Mouse (Mus musculus): ENCODE measurements around the gene Stk16. TPM values are rescaled to one million over a fixed set of nuclear protein-coding genes. Genes with fewer than 3 reads are reported as not detected.

Stk16 gene
- polyA plus RNA-seq, 1 experiment from 2014 or later, result 120 TPM

GRCm38 (mm10) chr1:75211141-75211708, 587 bp downstream of the Stk16 start:
- peaks cover 55% of the 10 kb centered on the region for H3K4me1 ChIP-seq (ENCODE audit: control insufficient read depth, insufficient read depth, low read length)
- H3K36me3 ChIP-seq (ENCODE audit: control insufficient read depth, insufficient read depth, low read length), result peaks cover 21% of the 10 kb centered on the region
- 0 out of 2 replicates have a peak overlapping the region, but pooled peaks have one; percentile 42 for H3K27ac ChIP-seq (ENCODE audit: low read length)
- peak overlapping the region; percentile 90 for H3K4me3 ChIP-seq (ENCODE audit: low read length)
- H3K9me3 ChIP-seq (ENCODE audit: control insufficient read depth, low read length), result no peaks in the 10 kb centered on the region
- no peak for ATAC-seq
- WGBS, result 10% methylated on average over 17 of the region's 17 CpGs
- peak overlapping the region; percentile 96 for H3K9ac ChIP-seq (ENCODE audit: low read depth, low read length)
- H3K4me2 ChIP-seq (ENCODE audit: low read depth, low read length), result peak overlapping the region; percentile 87
- no peaks in the 10 kb centered on the region for H3K27me3 ChIP-seq (replicated peaks; ENCODE audit: control insufficient read depth, insufficient read depth, low read length)

DNA sequence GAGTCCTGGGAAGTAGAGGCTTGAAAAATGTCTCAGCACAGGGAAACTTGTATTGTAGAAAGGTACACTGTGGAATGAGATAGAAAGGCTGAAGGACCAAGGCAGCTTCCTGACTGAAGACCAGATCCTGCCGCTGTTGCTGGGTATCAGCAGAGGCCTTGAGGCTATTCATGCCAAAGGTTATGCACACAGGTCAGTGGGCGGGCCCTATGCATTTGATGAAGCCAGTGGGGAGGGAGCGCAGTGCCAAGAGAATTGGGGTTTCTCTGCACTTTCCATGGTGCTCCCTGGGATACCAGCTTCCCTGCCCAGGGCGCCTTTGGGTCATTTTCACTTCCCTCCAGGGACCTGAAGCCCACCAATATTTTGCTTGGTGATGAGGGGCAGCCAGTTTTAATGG, 1.9 kb downstream of the Stk16 start:
- H3K9ac ChIP-seq (ENCODE audit: low read depth, low read length), result no peak overlapping the region
- 61% methylated on average over 4 of the region's 4 CpGs for WGBS
- no peaks in the 10 kb centered on the region for H3K27me3 ChIP-seq (replicated peaks; ENCODE audit: control insufficient read depth, insufficient read depth, low read length)
- peaks cover 21% of the 10 kb centered on the region for H3K36me3 ChIP-seq (ENCODE audit: control insufficient read depth, insufficient read depth, low read length)
- no peak overlapping the region for H3K27ac ChIP-seq (ENCODE audit: low read length)
- peaks cover 57% of the 10 kb centered on the region for H3K4me1 ChIP-seq (ENCODE audit: control insufficient read depth, insufficient read depth, low read length)
- H3K9me3 ChIP-seq (ENCODE audit: control insufficient read depth, low read length), result no peaks in the 10 kb centered on the region
- ATAC-seq, result no peak
- no peak overlapping the region for H3K4me3 ChIP-seq (ENCODE audit: low read length)
- 0 out of 2 replicates have a peak overlapping the region, but pooled peaks have one; percentile 8 for H3K4me2 ChIP-seq (ENCODE audit: low read depth, low read length)

DNA sequence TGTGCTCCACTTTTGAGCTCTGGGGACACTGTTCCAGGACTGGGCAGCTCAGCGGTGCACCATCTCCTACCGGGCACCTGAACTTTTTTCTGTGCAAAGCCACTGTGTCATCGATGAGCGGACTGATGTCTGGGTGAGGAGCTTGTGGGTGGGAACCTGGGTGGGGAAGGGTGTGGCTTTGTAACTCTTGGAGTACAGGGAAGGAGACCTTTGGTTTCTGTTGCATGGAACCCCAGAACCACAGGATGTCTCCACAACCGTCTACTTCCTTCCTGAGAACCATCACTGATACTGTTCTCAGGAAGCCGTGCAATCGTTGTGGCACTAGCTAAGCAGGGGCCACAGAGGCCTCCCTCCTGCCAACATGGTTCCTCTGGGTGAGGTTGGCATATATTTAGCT, 2.5 kb downstream of the Stk16 start:
- H3K36me3 ChIP-seq (ENCODE audit: control insufficient read depth, insufficient read depth, low read length), result peaks cover 21% of the 10 kb centered on the region
- no peak overlapping the region for H3K4me3 ChIP-seq (ENCODE audit: low read length)
- H3K4me1 ChIP-seq (ENCODE audit: control insufficient read depth, insufficient read depth, low read length), result peaks cover 60% of the 10 kb centered on the region
- peak overlapping the region; percentile 89; the same call in 1 of the 2 replicates for H3K27ac ChIP-seq (ENCODE audit: low read length)
- WGBS, result 75% methylated on average over 7 of the region's 7 CpGs
- no peaks in the 10 kb centered on the region for H3K9me3 ChIP-seq (ENCODE audit: control insufficient read depth, low read length)
- 0 out of 2 replicates have a peak overlapping the region, but pooled peaks have one; percentile 8 for H3K4me2 ChIP-seq (ENCODE audit: low read depth, low read length)
- H3K9ac ChIP-seq (ENCODE audit: low read depth, low read length), result no peak overlapping the region
- ATAC-seq, result peak; percentile 3; the same call in 1 of the 2 replicates
- H3K27me3 ChIP-seq (replicated peaks; ENCODE audit: control insufficient read depth, insufficient read depth, low read length), result no peaks in the 10 kb centered on the region

DNA sequence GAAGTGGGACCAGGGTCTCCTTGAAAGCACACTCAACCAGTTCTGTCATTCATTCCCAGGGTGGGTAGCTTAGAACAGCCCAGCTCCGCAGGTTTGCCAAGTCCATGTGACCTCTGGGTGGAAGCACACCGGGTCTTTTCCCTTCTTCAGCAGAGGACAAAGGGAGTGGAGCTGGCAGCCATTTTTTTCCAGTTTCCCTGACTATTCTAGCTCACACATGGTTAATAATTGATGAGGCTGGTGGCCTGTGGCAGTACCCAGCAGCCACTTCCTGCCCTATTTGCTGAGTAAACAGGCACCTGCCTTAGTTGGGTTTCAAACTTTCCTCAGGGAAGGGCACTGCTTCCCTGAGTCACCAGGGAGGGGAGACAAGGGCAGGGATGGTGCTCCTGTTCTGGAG, 3.8 kb downstream of the Stk16 start:
- Histone ChIP-seq H3K4me3 (ENCODE audit: low read length) (peak overlapping the region; percentile 13; the same call in 1 of the 2 replicates), H3K9me3 (ENCODE audit: control insufficient read depth, low read length) (no peaks in the 10 kb centered on the region), H3K4me1 (ENCODE audit: control insufficient read depth, insufficient read depth, low read length) (peaks cover 56% of the 10 kb centered on the region), H3K4me2 (ENCODE audit: low read depth, low read length) (peak overlapping the region; percentile 14; the same call in 1 of the 2 replicates), H3K9ac (ENCODE audit: low read depth, low read length) (peak overlapping the region; percentile 34; the same call in 1 of the 2 replicates), H3K27ac (ENCODE audit: low read length) (peak overlapping the region; percentile 89), H3K36me3 (ENCODE audit: control insufficient read depth, insufficient read depth, low read length) (peaks cover 21% of the 10 kb centered on the region), H3K27me3 (replicated peaks; ENCODE audit: control insufficient read depth, insufficient read depth, low read length) (peaks cover 7% of the 10 kb centered on the region; the same call in 1 of the 2 replicates)
- WGBS, result 41% methylated on average over 2 of the region's 2 CpGs
- ATAC-seq, result peak; percentile 62

GRCm38 (mm10) chr1:75214886-75215285, 4.2 kb downstream of the Stk16 start:
- Histone ChIP-seq H3K36me3 (ENCODE audit: control insufficient read depth, insufficient read depth, low read length) (peaks cover 21% of the 10 kb centered on the region), H3K4me3 (ENCODE audit: low read length) (no peak overlapping the region), H3K27ac (ENCODE audit: low read length) (peak overlapping the region; percentile 89), H3K4me1 (ENCODE audit: control insufficient read depth, insufficient read depth, low read length) (peaks cover 57% of the 10 kb centered on the region), H3K27me3 (replicated peaks; ENCODE audit: control insufficient read depth, insufficient read depth, low read length) (peaks cover 11% of the 10 kb centered on the region; the same call in 1 of the 2 replicates), H3K9me3 (ENCODE audit: control insufficient read depth, low read length) (no peaks in the 10 kb centered on the region), H3K4me2 (ENCODE audit: low read depth, low read length) (0 out of 2 replicates have a peak overlapping the region, but pooled peaks have one; percentile 16), H3K9ac (ENCODE audit: low read depth, low read length) (no peak overlapping the region)
- 55% methylated on average over 5 of the region's 5 CpGs for WGBS
- ATAC-seq, result no peak

GRCm38 (mm10) chr1:75215785-75216184, 5.1 kb downstream of the Stk16 start:
- ATAC-seq, result no peak
- H3K36me3 ChIP-seq (ENCODE audit: control insufficient read depth, insufficient read depth, low read length), result peaks cover 21% of the 10 kb centered on the region
- H3K9me3 ChIP-seq (ENCODE audit: control insufficient read depth, low read length), result no peaks in the 10 kb centered on the region
- no peak overlapping the region for H3K27ac ChIP-seq (ENCODE audit: low read length)
- H3K4me2 ChIP-seq (ENCODE audit: low read depth, low read length), result no peak overlapping the region
- no peak overlapping the region for H3K9ac ChIP-seq (ENCODE audit: low read depth, low read length)
- H3K4me3 ChIP-seq (ENCODE audit: low read length), result no peak overlapping the region
- 92% methylated on average over 9 of the region's 9 CpGs for WGBS
- peaks cover 19% of the 10 kb centered on the region; the same call in 1 of the 2 replicates for H3K27me3 ChIP-seq (replicated peaks; ENCODE audit: control insufficient read depth, insufficient read depth, low read length)
- peaks cover 53% of the 10 kb centered on the region for H3K4me1 ChIP-seq (ENCODE audit: control insufficient read depth, insufficient read depth, low read length)

DNA sequence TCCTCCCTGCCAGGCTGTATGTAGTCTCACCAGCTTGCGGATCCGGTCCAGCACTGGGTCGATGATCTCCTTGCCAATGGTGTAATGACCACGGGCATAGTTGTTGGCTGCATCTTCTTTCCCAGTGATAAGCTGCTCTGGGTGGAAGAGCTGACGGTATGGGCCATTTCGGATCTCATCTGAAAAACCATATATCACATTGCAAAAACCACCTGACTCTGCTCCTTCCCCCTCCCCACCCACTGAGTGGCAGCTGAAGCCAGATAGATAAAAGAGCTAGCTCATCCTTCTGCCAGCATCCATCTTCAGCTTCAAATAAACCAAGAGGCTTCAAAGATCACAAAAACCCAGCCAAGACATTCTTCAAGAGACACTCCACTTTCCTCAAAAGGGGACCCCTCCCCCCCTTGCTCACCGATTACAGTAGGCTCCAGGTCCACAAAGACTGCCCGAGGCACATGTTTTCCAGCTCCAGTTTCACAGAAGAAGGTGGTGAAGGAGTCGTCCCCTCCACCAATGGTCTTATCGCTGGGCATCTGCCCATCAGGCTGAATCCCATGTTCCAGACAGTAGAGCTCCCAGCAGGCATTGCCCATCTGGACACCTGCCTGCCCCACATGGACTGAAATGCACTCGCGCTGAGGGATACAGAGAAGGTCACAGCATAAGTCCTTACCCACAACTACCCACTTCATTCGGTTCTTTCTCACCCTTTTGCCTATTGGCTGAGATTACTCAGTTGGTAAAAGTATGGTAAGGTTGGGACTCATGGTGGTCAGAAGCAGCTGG, 6.4 kb downstream of the Stk16 start:
- no peak for ATAC-seq
- peaks cover 46% of the 10 kb centered on the region for H3K4me1 ChIP-seq (ENCODE audit: control insufficient read depth, insufficient read depth, low read length)

DNA sequence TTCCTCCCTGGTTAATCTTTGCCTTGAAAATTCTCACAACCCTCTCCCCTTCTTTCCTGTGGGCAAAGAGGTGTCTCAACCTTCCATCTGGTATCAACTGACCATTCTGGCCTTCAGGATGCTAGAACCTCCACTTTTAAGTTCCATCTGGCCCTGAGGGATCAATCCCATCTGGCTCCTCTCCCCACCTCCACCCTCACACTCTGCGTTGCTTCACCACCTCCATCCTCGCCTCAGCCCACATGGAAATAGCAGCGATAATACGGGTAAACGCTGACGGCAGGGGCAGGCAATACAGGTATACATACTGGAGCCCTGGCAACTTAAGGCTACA, 7.2 kb downstream of the Stk16 start:
- Histone ChIP-seq H3K36me3 (ENCODE audit: control insufficient read depth, insufficient read depth, low read length) (peaks cover 17% of the 10 kb centered on the region; the same call in 1 of the 2 replicates), H3K9me3 (ENCODE audit: control insufficient read depth, low read length) (no peaks in the 10 kb centered on the region), H3K27me3 (replicated peaks; ENCODE audit: control insufficient read depth, insufficient read depth, low read length) (peaks cover 21% of the 10 kb centered on the region; the same call in 1 of the 2 replicates), H3K4me1 (ENCODE audit: control insufficient read depth, insufficient read depth, low read length) (peaks cover 37% of the 10 kb centered on the region), H3K9ac (ENCODE audit: low read depth, low read length) (peak overlapping the region; percentile 75), H3K27ac (ENCODE audit: low read length) (peak overlapping the region; percentile 80), H3K4me2 (ENCODE audit: low read depth, low read length) (peak overlapping the region; percentile 99), H3K4me3 (ENCODE audit: low read length) (peak overlapping the region; percentile 64)
- 0 out of 2 replicates have a peak, but pooled peaks have one; percentile 1 for ATAC-seq
- WGBS, result 2% methylated on average over 6 of the region's 6 CpGs

More for the DNA sequence above, 6.4 kb downstream of the Stk16 start:
- H3K27me3 ChIP-seq (replicated peaks; ENCODE audit: control insufficient read depth, insufficient read depth, low read length), result peaks cover 21% of the 10 kb centered on the region; the same call in 1 of the 2 replicates
- H3K9me3 ChIP-seq (ENCODE audit: control insufficient read depth, low read length), result no peaks in the 10 kb centered on the region
- 74% methylated on average over 13 of the region's 13 CpGs for WGBS
- H3K27ac ChIP-seq (ENCODE audit: low read length), result peak overlapping the region; percentile 80
- peak overlapping the region; percentile 64 for H3K4me3 ChIP-seq (ENCODE audit: low read length)
- peak overlapping the region; percentile 99 for H3K4me2 ChIP-seq (ENCODE audit: low read depth, low read length)
- H3K9ac ChIP-seq (ENCODE audit: low read depth, low read length), result peak overlapping the region; percentile 39
- H3K36me3 ChIP-seq (ENCODE audit: control insufficient read depth, insufficient read depth, low read length), result peaks cover 21% of the 10 kb centered on the region
